Mouse (Mus musculus) mouse trophoblast stem cell (cell line): ENCODE data around the gene Igfbp3.

ENCODE experiments used
- in situ Hi-C, 2 experiments: fragments of 300-500 bp; cut with MseI, MboI; formaldehyde crosslinking; loops; 2 replicates in 1 of 2; 3 replicates in 1 of 2; pipeline ENCODE4 v1.15.1; 2025

Igfbp3 gene

GRCm38 (mm10) chr11:7213501-7214341, at the start of gene Igfbp3:
Igfbp3 (minus strand) TSS chr11:7213923.
- in situ Hi-C loops = loop anchor here (10.0 to 25.0 kb wide), 4 partner anchors 351 to 1191 kb away; no protein-coding TSS in a partner anchor

DNA sequence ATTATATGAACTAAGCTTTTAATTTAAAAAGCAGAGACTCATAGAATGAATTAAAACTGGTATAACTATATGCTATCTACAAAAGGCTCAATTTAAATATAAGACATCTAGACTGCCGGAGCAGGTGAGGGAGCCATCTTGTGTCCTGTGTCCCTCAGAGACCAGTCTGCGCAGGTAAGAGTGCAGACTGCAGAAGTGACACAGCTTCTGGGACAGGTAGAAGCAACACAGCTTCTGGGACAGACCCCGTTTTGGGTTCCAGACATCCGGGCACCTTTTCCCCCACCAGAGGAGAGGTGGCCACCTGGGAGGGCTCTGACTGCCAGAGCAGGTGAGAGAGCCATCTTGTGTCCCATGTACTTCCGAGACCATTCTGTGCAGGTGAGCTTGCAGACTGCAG, 37.1 kb upstream of the Igfbp3 start:
- in situ Hi-C loops = no loop called here

DNA sequence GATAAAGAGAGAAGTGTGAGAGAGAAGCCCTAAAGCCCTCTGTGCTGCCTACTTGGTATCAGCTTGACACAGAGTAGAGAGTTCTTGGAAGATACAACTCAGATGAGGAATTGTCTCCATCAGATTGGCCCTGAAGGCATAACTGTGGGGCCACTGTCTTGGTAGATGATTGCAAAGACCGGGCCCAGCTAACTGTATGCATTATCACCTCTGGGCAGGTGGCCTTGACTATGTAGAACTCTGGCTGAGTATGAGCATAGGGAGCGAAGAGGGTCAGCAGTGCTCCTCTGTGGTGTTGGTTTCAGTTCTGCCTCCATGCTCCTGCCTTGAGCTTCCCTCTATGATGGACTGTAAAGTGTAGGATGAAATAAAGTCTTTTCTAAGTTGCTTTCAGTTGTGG, 36.7 kb upstream of the Igfbp3 start:
- in situ Hi-C loops = no loop called here

GRCm38 (mm10) chr11:7244782-7245181, 31.1 kb upstream of the Igfbp3 start:
- in situ Hi-C loops = no loop called here

GRCm38 (mm10) chr11:7239041-7239740, 25.5 kb upstream of the Igfbp3 start:
- in situ Hi-C loops = no loop called here

GRCm38 (mm10) chr11:7238546-7238945, 24.8 kb upstream of the Igfbp3 start:
- in situ Hi-C loops = no loop called here

DNA sequence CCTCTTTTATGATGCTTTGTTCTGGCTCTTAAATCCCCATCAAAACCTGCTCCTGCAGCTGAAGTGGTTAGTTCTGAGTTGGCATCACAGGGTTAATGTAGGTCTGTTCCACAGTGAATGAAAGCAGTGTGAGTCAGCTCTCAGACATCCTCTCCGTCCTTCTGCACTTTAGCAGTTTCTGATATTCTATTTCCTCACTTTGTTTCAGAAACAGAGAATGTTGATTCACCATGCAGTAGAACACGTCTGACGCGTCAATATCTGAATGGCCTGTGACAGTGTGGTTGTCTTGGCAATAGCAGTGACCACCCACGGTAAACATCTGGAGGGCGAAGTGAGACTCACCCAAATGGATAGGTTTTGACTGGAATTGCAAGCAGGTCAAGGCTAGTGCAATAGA, 24.0 kb upstream of the Igfbp3 start:
- in situ Hi-C loops = no loop called here

DNA sequence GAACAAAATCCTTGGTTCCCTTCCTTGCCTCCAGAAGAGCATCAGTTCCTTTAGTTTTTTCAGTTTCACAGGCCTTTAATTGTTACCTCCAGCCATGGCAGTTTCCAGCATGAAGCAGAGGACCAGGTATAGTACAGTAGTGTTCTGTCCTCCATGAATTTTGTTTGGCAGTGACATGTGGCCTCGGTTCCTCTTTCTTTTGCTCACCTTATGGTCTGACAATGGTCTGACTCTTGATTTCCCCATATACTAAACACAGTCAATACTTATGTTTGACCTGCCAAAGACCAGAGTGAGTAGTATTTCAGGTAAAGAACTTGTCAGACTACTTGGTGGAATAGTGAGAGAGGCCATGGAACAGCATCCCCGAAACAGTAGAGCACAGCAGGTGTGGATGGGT, 23.0 kb upstream of the Igfbp3 start:
- in situ Hi-C loops = no loop called here

DNA sequence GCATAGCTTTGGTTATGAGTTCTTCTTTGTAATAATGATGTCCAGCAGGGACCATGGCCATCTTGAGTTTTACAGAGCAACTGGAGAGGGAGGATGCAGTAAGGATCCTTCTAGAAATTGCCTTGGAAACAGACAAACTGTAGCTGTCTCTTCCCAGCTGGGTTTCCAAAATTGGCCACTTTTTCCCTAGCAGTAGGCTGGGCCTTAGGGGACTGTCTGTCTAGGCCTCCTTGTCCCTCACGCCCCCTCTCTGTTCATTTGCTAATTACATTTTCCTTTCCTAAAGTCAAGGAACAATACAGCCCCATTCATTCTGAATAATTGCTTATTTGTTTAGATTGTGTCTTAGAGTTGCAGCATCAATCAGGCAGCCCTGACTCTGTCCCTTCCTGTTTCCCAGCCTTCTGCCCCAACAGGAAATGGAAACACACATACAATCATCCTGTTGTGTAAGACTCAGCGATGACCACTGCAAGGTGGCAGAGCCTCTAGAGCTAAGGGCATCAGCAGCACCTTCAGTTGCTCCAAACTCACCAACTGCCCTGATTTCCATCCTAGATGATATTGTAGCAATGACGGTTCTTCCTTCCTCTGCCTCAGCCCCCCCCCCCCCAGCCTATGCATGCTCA, 21.4 kb upstream of the Igfbp3 start:
- in situ Hi-C loops = no loop called here

DNA sequence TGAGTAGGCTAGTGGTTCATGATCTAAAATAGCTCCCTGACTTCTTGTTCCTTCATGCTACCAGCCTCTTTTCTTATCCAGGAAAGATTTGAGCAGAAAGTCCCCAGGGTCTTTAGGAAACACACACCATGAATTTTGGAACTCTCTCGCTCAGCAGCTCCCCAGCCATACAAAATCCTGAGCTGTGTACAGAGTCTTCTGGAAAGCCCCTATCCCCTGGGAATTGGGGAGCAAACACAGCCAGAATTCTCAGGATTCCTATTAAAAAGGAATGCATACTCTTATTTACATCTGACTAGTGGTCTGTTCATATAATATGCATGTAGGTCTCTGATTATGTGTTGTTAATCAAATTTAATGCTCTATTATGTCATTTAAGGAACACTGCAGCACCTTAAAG, 20.7 kb upstream of the Igfbp3 start:
- in situ Hi-C loops = no loop called here

DNA sequence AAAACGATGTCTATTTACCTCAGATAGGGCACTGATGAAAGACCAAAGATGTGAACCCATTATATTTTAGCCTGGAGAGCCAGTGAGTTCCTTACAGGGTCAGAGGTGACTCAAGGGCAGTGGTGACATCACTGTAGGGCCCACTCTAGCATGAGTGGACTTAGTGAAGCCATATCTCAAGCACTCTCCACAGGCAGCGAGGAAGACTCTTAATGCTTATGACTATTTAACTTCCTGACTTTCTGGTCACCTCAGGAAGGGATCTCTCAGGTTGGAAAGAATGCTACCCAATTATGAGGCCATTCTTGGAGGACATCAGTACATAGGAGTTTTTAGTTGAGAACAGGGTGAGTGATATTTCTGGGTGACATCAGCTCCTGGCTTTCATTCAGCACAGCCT, 19.6 kb upstream of the Igfbp3 start:
- in situ Hi-C loops = no loop called here

DNA sequence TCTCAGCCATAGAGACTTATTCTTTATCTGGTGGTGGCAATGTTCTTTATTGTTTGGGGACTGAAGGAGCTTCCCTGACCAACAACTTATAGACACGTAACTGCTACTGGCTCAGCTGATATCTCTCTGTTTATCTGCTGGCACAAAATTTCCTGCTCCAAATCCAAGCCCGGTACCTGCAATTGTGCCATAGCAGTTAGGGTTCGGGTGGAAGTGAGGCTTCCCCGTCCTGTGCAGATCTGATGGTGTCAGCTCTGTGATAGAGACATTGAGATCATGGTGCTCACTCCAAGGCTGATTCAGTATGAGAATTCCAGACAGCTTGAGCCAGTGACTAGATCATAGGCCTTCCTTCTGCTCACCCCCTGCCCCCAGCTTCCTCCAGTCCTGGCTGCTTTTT, 18.2 kb upstream of the Igfbp3 start:
- in situ Hi-C loops = no loop called here

DNA sequence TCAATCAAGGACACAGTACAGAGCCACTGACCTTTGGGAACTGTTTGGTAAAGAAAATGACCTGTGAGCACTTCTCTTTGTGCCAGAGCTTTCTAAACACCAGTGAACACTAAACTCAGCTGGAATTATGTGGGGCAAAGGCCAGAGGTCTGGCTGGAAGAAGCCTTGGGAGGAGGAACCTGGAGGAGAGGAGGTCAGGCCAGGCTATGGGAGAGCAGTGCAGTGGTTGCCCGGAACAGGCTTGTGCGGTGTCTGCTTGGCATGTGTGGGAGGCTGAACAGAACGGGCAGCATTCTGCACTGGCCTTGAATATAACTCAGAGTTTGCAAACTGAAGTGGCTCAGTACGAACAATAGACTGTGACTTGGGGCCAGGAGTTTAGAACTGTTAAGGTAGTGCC, 16.3 kb upstream of the Igfbp3 start:
- in situ Hi-C loops = no loop called here

GRCm38 (mm10) chr11:7228107-7228506, 14.4 kb upstream of the Igfbp3 start:
- in situ Hi-C loops = no loop called here

DNA sequence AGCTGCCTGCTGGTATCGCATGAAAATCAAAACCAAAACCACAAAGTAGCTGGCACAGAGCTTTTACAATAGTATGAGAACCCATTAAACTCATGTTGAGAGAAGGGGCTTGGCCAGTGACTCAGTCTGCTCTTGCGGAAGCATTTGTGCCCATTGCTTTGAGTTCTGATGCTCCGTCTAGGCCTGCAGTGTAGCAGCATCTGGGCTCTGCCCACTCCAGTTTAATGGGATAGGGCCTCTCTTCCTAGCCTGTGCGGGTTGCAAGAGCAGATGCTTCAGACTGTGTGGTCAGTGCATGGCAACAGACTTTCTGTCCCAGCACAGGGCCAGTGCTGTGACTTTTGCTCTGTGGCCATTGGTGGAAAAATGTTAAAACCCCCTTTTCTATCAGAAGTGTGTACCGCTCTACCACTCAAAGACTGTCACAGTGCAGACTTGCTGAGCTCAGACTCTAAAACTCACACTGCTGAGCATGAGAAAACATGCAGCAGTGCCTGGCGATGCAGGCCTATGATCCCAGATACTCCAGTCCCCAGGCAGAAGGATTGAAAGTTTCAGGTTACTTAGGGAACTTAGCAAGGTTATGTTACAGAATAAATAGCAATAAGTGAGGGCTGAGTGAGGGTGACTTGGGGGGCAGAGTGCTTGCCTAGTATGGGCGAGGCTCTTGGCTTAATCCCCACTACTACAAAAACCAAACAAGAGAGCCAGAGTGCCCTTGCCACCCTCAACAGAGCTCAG, 13.3 kb upstream of the Igfbp3 start:
- in situ Hi-C loops = no loop called here

- in situ Hi-C loops = no loop called here
Measured at GRCm38 (mm10) chr11:7226200-7226599, 12.5 kb upstream of the Igfbp3 start.

- in situ Hi-C loops = loop anchor here (25.0 kb wide), 2 partner anchors 915 to 1015 kb away; no protein-coding TSS in a partner anchor
Measured at GRCm38 (mm10) chr11:7221826-7222225, 8.1 kb upstream of the Igfbp3 start.

GRCm38 (mm10) chr11:7215703-7216102, 2.0 kb upstream of the Igfbp3 start:
- in situ Hi-C loops = loop anchor here (5.0 to 25.0 kb wide), 5 partner anchors 122 to 1189 kb away; no protein-coding TSS in a partner anchor

- in situ Hi-C loops = loop anchor here (5.0 to 25.0 kb wide), 5 partner anchors 123 to 1190 kb away; no protein-coding TSS in a partner anchor
Measured at GRCm38 (mm10) chr11:7214761-7215160, 1.0 kb upstream of the Igfbp3 start.

- in situ Hi-C loops = loop anchor here (10.0 to 25.0 kb wide), 4 partner anchors 350 to 1190 kb away; no protein-coding TSS in a partner anchor
Measured at GRCm38 (mm10) chr11:7214342-7214660, 578 bp upstream of the Igfbp3 start.

DNA sequence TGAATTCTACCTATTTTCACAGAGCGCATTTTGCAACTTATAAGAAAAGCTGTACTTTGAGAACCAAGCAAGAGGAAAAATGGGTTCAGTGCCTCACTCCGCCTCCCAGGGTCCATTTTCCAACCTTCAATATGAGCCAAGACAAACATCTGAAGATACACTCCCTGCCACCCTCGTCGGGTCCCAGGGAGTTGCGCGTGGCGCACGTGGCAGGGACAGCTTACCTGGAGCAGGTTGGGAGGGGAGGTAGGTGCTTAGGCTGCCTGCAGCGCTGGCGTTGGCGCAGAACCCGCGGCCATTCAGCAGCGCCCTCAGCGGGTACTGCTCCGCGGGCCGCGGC, 592 bp downstream of the Igfbp3 start:
- in situ Hi-C loops = loop anchor here (10.0 to 25.0 kb wide), 4 partner anchors 352 to 1192 kb away; no protein-coding TSS in a partner anchor
